In the genomic region with DNA sequence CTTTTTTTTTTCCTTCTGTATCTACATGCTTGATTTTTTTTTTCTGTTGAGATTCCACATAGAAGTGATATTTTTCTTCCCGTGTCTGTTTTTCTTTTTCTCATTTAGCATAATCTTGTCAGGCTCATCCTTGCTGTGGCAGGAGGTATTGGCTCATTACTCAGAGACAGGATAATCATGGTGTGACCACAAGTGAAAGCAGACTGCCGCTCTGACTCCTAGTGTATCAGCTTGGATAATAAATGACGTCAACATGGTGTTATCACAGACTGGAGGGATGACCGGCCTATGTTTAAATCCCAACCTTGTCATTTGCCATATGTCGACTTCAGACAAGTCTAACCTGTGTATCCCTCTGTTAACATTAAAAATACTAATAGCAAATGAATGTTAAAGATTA, we compare ENCODE assay signal across 24 mouse cellular contexts. TPM values are rescaled to one million over a fixed set of nuclear protein-coding genes. Genes with fewer than 3 reads are reported as not detected.
A peak's percentile ranks its signal among the peaks of the same experiment; 100 is the strongest.
DNase-seq lines count a peak whose midpoint lies in the region; ATAC-seq and TF ChIP-seq lines count a peak whose summit lies in the region.
"Had no signal": no experiment of that assay in that cellular context is flagged by ENCODE, and none has a peak within 500 bp of the region (broad histone marks: within the 10 kb centered on the region; RNA-seq: fewer than 3 reads in every experiment).

No protein-coding gene starts in this region.

- H3K36me3 ChIP-seq in hindbrain, postnatal 0 days (ENCODE audit: insufficient read depth, low read length): no peaks in the 10 kb centered on the region
- no peaks in the 10 kb centered on the region for H3K36me3 ChIP-seq in hindbrain, embryonic 16.5 days (ENCODE audit: control insufficient read depth, insufficient read depth, low read length)
- H3K36me3 ChIP-seq: embryonic facial prominence, embryonic 10.5 days; heart, embryonic 12.5 days; hindbrain, embryonic 13.5 days had no signal

- H3K27me3 ChIP-seq in hindbrain, postnatal 0 days (ENCODE audit: insufficient read depth, low read length): no peaks in the 10 kb centered on the region
- no peaks in the 10 kb centered on the region for H3K27me3 ChIP-seq in hindbrain, embryonic 16.5 days (replicated peaks; ENCODE audit: control insufficient read depth, insufficient read depth, low read length)
- H3K27me3 ChIP-seq: forebrain, embryonic 13.5 days; heart, embryonic 12.5 days; hindbrain, embryonic 13.5 days had no signal

- no peak overlapping the region for H3K4me2 ChIP-seq in hindbrain, postnatal 0 days (ENCODE audit: low read depth, low read length)
- no peak overlapping the region for H3K4me2 ChIP-seq in hindbrain, embryonic 16.5 days (ENCODE audit: low read length)
- H3K4me2 ChIP-seq: forebrain, embryonic 13.5 days; heart, embryonic 12.5 days; hindbrain, embryonic 13.5 days had no signal

- intact Hi-C loops in heart, postnatal 36 days (cut with DNase I): no loop called here

- peak; percentile 40; the same call in 1 of the 2 replicates for ATAC-seq in hindbrain, postnatal 0 days
- ATAC-seq in hindbrain, embryonic 16.5 days: no peak
- ATAC-seq: forebrain, embryonic 13.5 days; intestine, embryonic 16.5 days had no signal

- H3K27ac ChIP-seq in hindbrain, postnatal 0 days: no peak overlapping the region
- H3K27ac ChIP-seq in hindbrain, embryonic 16.5 days (ENCODE audit: low read depth, low read length): no peak overlapping the region
- H3K27ac ChIP-seq: embryonic facial prominence, embryonic 10.5 days; forebrain, embryonic 13.5 days; hindbrain, embryonic 13.5 days had no signal

- DNase-seq in hindbrain, postnatal 0 days (ENCODE audit: low spot score): no peak
- DNase-seq in 3T3-L1 (ENCODE audit: low read depth, low spot score): peak; percentile 5
- DNase-seq in brain, adult 2 months (ENCODE audit: low read depth, low spot score): peak; percentile 2
- DNase-seq in retina, embryonic 14.5 days (ENCODE audit: low spot score): peak; percentile 15
- DNase-seq in heart, postnatal 36 days: no peak
- no peak for DNase-seq in embryo, embryonic 11 days
- DNase-seq: adrenal gland, adult 8-10 months; adrenal gland, postnatal 36 days; cerebellum, adult 18-20 months; cerebellum, adult 9-11 months; cerebellum, postnatal 36 days; gastrocnemius, postnatal 36 days; heart, adult 11 months had no signal

- no peak for TF ChIP-seq CTCF in hindbrain, postnatal 0 days (IDR thresholded peaks at IDR 0.05; ENCODE audit: low read depth)

- 67% methylated on average over 5 of the region's 5 CpGs for WGBS in hindbrain, postnatal 0 days
- 64% methylated on average over 5 of the region's 5 CpGs for WGBS in hindbrain, embryonic 16.5 days

- no peaks in the 10 kb centered on the region for H3K9me3 ChIP-seq in hindbrain, postnatal 0 days (ENCODE audit: low read length)
- H3K9me3 ChIP-seq in hindbrain, embryonic 16.5 days (ENCODE audit: control insufficient read depth, low read length): no peaks in the 10 kb centered on the region
- H3K9me3 ChIP-seq: embryonic facial prominence, embryonic 10.5 days; forebrain, embryonic 13.5 days; heart, embryonic 12.5 days; hindbrain, embryonic 13.5 days had no signal

- H3K4me1 ChIP-seq in hindbrain, postnatal 0 days (ENCODE audit: insufficient read depth, low read length): no peaks in the 10 kb centered on the region
- no peaks in the 10 kb centered on the region for H3K4me1 ChIP-seq in hindbrain, embryonic 16.5 days (ENCODE audit: control insufficient read depth, insufficient read depth, low read depth, low read length)
- H3K4me1 ChIP-seq: embryonic facial prominence, embryonic 10.5 days; forebrain, embryonic 13.5 days; heart, embryonic 12.5 days had no signal

- H3K9ac ChIP-seq in hindbrain, postnatal 0 days (replicated peaks; ENCODE audit: low read length): no peak overlapping the region
- H3K9ac ChIP-seq in hindbrain, embryonic 16.5 days (ENCODE audit: low read depth, low read length): no peak overlapping the region
- H3K9ac ChIP-seq: forebrain, embryonic 13.5 days; heart, embryonic 12.5 days; hindbrain, embryonic 13.5 days had no signal

- H3K4me3 ChIP-seq in hindbrain, postnatal 0 days (ENCODE audit: low read length): no peak overlapping the region
- no peak overlapping the region for H3K4me3 ChIP-seq in hindbrain, embryonic 16.5 days (ENCODE audit: low read length)
- H3K4me3 ChIP-seq: embryonic facial prominence, embryonic 10.5 days; forebrain, embryonic 13.5 days; heart, embryonic 12.5 days; hindbrain, embryonic 13.5 days had no signal

RNA-seq across cellular contexts. Expression of gene Krtap8-1, which starts 26.6 kb away (rescaled TPM):
- not detected in 2 replicates for total RNA-seq in hindbrain, postnatal 0 days (2014; rRNA removed)
- not detected in 2 replicates for polyA plus RNA-seq in hindbrain, postnatal 0 days (2015; fragmentation: Nextera tagmentation; extraction: Ambion mirVana)
- not detected in 2 replicates for polyA plus RNA-seq in hindbrain, embryonic 16.5 days (2015; fragmentation: Nextera tagmentation; extraction: Ambion mirVana)
- total RNA-seq in heart, postnatal 36 days (2021): not detected
- total RNA-seq: adrenal gland, adult 8-10 months; adrenal gland, postnatal 36 days; ES-E14; gastrocnemius, adult 8-10 months; gastrocnemius, postnatal 36 days; heart, postnatal 25 days had no signal
- polyA plus RNA-seq: embryonic facial prominence, embryonic 10.5 days; forebrain, embryonic 13.5 days; heart, embryonic 12.5 days; heart, embryonic 16.5 days; hindbrain, embryonic 13.5 days; intestine, embryonic 16.5 days had no signal

RNA-seq across cellular contexts. Expression of gene Krtap6-2, which starts 41.3 kb away (rescaled TPM):
- not detected in 2 replicates for total RNA-seq in hindbrain, postnatal 0 days (2014; rRNA removed)
- polyA plus RNA-seq in hindbrain, postnatal 0 days (2015; fragmentation: Nextera tagmentation; extraction: Ambion mirVana): not detected in 2 replicates
- polyA plus RNA-seq in hindbrain, embryonic 16.5 days (2015; fragmentation: Nextera tagmentation; extraction: Ambion mirVana): not detected in 2 replicates
- not detected for total RNA-seq in heart, postnatal 36 days (2021)
- total RNA-seq: adrenal gland, adult 8-10 months; adrenal gland, postnatal 36 days; ES-E14; gastrocnemius, adult 8-10 months; gastrocnemius, postnatal 36 days; heart, postnatal 25 days had no signal
- polyA plus RNA-seq: embryonic facial prominence, embryonic 10.5 days; embryonic facial prominence, embryonic 14.5 days; forebrain, embryonic 13.5 days; heart, embryonic 12.5 days; heart, embryonic 16.5 days; hindbrain, embryonic 13.5 days; intestine, embryonic 16.5 days had no signal

RNA-seq across cellular contexts. Expression of gene Krtap7-1, which starts 46.9 kb away (rescaled TPM):
- total RNA-seq in hindbrain, postnatal 0 days (2014; rRNA removed): 0.47 and 6.7 TPM in 2 replicates
- polyA plus RNA-seq in hindbrain, postnatal 0 days (2015; fragmentation: Nextera tagmentation; extraction: Ambion mirVana): 0.25 TPM in 1 of 2 replicates, not detected in the other
- 0.45 TPM in 1 of 2 replicates, not detected in the other for polyA plus RNA-seq in hindbrain, embryonic 16.5 days (2015; fragmentation: Nextera tagmentation; extraction: Ambion mirVana)
- total RNA-seq in heart, postnatal 36 days (2021): not detected
- total RNA-seq: adrenal gland, adult 8-10 months; adrenal gland, postnatal 36 days; ES-E14; gastrocnemius, adult 8-10 months; gastrocnemius, postnatal 36 days; heart, postnatal 25 days had no signal
- polyA plus RNA-seq: embryonic facial prominence, embryonic 10.5 days; forebrain, embryonic 13.5 days; heart, embryonic 12.5 days; heart, embryonic 16.5 days; hindbrain, embryonic 13.5 days; intestine, embryonic 16.5 days had no signal

RNA-seq across cellular contexts. Expression of gene Krtap21-1, which starts 57.5 kb away (rescaled TPM):
- not detected in 2 replicates for total RNA-seq in hindbrain, postnatal 0 days (2014; rRNA removed)
- polyA plus RNA-seq in hindbrain, postnatal 0 days (2015; fragmentation: Nextera tagmentation; extraction: Ambion mirVana): not detected in 2 replicates
- not detected in 2 replicates for polyA plus RNA-seq in hindbrain, embryonic 16.5 days (2015; fragmentation: Nextera tagmentation; extraction: Ambion mirVana)
- total RNA-seq in heart, postnatal 36 days (2021): not detected
- total RNA-seq: adrenal gland, adult 8-10 months; adrenal gland, postnatal 36 days; ES-E14; gastrocnemius, adult 8-10 months; gastrocnemius, postnatal 36 days; heart, postnatal 25 days had no signal
- polyA plus RNA-seq: embryonic facial prominence, embryonic 10.5 days; embryonic facial prominence, embryonic 14.5 days; forebrain, embryonic 13.5 days; heart, embryonic 12.5 days; heart, embryonic 16.5 days; hindbrain, embryonic 13.5 days; intestine, embryonic 16.5 days had no signal

Comparison
In these comparisons a context has a peak if more than half of its experiments do, and no peak if none do; other contexts are left out.
1. DNase-seq: peak in 3T3-L1 (single experiment), brain, adult 2 months (single experiment) and retina, embryonic 14.5 days (single experiment); none in hindbrain, postnatal 0 days (single experiment), heart, postnatal 36 days (0 of 2) and embryo, embryonic 11 days (single experiment).